Comparison of ENCODE assay signal across 9 mouse cellular contexts in the genomic region with DNA sequence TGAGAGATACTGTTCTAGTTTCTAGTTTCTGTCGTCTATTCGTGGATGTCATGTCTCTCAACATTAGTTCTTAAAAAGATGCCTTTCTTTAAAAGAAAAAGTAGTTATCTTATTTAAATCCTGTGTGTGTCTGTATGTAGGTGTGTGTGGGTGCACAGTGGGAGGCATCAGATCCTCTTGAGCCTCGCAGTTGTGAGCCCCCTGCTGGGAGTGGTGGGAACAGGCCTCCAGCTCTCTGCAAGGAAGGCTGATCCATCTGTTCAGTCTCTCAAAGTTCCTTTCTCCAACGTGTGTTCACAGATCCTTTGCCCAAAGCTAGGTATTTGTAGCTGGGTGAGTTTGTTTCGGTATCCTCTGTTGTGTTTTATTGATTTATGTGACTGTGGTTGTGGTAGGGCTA.
DNase-seq lines count a peak whose midpoint lies in the region; ATAC-seq and TF ChIP-seq lines count a peak whose summit lies in the region.
"Had no signal": no experiment of that assay in that cellular context is flagged by ENCODE, and none has a peak within 500 bp of the region (broad histone marks: within the 10 kb centered on the region; RNA-seq: fewer than 3 reads in every experiment).

No protein-coding gene starts in this region.

- WGBS in hindbrain, embryonic 11.5 days, result 59% methylated on average over 5 of the region's 5 CpGs
- WGBS in hindbrain, embryonic 16.5 days, result 55% methylated on average over 5 of the region's 5 CpGs
- 41% methylated on average over 5 of the region's 5 CpGs for WGBS in lung, embryonic 14.5 days

- H3K4me2 ChIP-seq in hindbrain, embryonic 11.5 days (replicated peaks; ENCODE audit: low read depth, low read length), result no peak overlapping the region
- no peak overlapping the region for H3K4me2 ChIP-seq in hindbrain, embryonic 16.5 days (ENCODE audit: low read length)
- no peak overlapping the region for H3K4me2 ChIP-seq in lung, embryonic 14.5 days

- DNase-seq in hindbrain, embryonic 11.5 days (ENCODE audit: low spot score), result peak; percentile 43
- peak; percentile 56 for DNase-seq in adrenal gland, postnatal 14 days
- DNase-seq in heart, postnatal 4 days, result peak; percentile 45
- peak; percentile 70 for DNase-seq in lung, embryonic 14.5 days
- peak; percentile 30 to 32 for DNase-seq in thymus, postnatal 36 days
- no peak for DNase-seq in left cerebral cortex, adult 11 months (ENCODE audit: low spot score)

- no peak for ATAC-seq in hindbrain, embryonic 11.5 days (ENCODE audit: low FRiP score)
- ATAC-seq in hindbrain, embryonic 16.5 days, result no peak
- ATAC-seq in CD4-positive, CD25-positive, alpha-beta regulatory T cell, adult 4 months, result peak; percentile 87
- ATAC-seq in lung, embryonic 14.5 days (ENCODE audit: insufficient read depth), result peak; percentile 76; the same call in 1 of the 2 replicates

- no peaks in the 10 kb centered on the region for H3K27me3 ChIP-seq in hindbrain, embryonic 11.5 days (ENCODE audit: control insufficient read depth, insufficient read depth, low read length)
- no peaks in the 10 kb centered on the region for H3K27me3 ChIP-seq in hindbrain, embryonic 16.5 days (replicated peaks; ENCODE audit: control insufficient read depth, insufficient read depth, low read length)
- no peaks in the 10 kb centered on the region for H3K27me3 ChIP-seq in lung, embryonic 14.5 days (ENCODE audit: insufficient read depth, low read length)

- no peaks in the 10 kb centered on the region for H3K36me3 ChIP-seq in hindbrain, embryonic 11.5 days (ENCODE audit: control insufficient read depth, insufficient read depth, low read length)
- no peaks in the 10 kb centered on the region for H3K36me3 ChIP-seq in hindbrain, embryonic 16.5 days (ENCODE audit: control insufficient read depth, insufficient read depth, low read length)
- H3K36me3 ChIP-seq in lung, embryonic 14.5 days (ENCODE audit: insufficient read depth), result no peaks in the 10 kb centered on the region

- H3K27ac ChIP-seq in hindbrain, embryonic 11.5 days (ENCODE audit: low read depth, low read length), result no peak overlapping the region
- H3K27ac ChIP-seq in hindbrain, embryonic 16.5 days (ENCODE audit: low read depth, low read length), result no peak overlapping the region
- no peak overlapping the region for H3K27ac ChIP-seq in lung, embryonic 14.5 days (ENCODE audit: low read depth)

- no peak overlapping the region for H3K4me3 ChIP-seq in hindbrain, embryonic 11.5 days (ENCODE audit: low read depth, low read length)
- H3K4me3 ChIP-seq in hindbrain, embryonic 16.5 days (ENCODE audit: low read length), result no peak overlapping the region
- H3K4me3 ChIP-seq in lung, embryonic 14.5 days (ENCODE audit: low read depth, low read length), result no peak overlapping the region
- H3K4me3 ChIP-seq: myocyte had no signal

- no peak overlapping the region for H3K9ac ChIP-seq in hindbrain, embryonic 11.5 days (ENCODE audit: low read depth, low read length)
- H3K9ac ChIP-seq in hindbrain, embryonic 16.5 days (ENCODE audit: low read depth, low read length), result no peak overlapping the region
- no peak overlapping the region for H3K9ac ChIP-seq in lung, embryonic 14.5 days

- peak; percentile 75 for TF ChIP-seq CTCF in lung, embryonic 14.5 days (IDR thresholded peaks at IDR 0.05; ENCODE audit: low read depth)

- H3K9me3 ChIP-seq in hindbrain, embryonic 11.5 days (ENCODE audit: control insufficient read depth, low read length), result no peaks in the 10 kb centered on the region
- H3K9me3 ChIP-seq in hindbrain, embryonic 16.5 days (ENCODE audit: control insufficient read depth, low read length), result no peaks in the 10 kb centered on the region
- H3K9me3 ChIP-seq in lung, embryonic 14.5 days (ENCODE audit: low read depth, low read length), result no peaks in the 10 kb centered on the region

- no peaks in the 10 kb centered on the region for H3K4me1 ChIP-seq in hindbrain, embryonic 11.5 days (replicated peaks; ENCODE audit: control insufficient read depth, insufficient read depth, low read length)
- H3K4me1 ChIP-seq in hindbrain, embryonic 16.5 days (ENCODE audit: control insufficient read depth, insufficient read depth, low read depth, low read length), result no peaks in the 10 kb centered on the region
- no peaks in the 10 kb centered on the region for H3K4me1 ChIP-seq in lung, embryonic 14.5 days (ENCODE audit: insufficient read depth)

Comparison
In these comparisons a context has a peak if more than half of its experiments do, and no peak if none do; other contexts are left out.
1. ATAC-seq: peak in CD4-positive, CD25-positive, alpha-beta regulatory T cell, adult 4 months (single experiment) and lung, embryonic 14.5 days (single experiment); none in hindbrain, embryonic 11.5 days (single experiment) and hindbrain, embryonic 16.5 days (single experiment).